Mouse (Mus musculus): ENCODE measurements around the gene Ptgfrn. TPM values are rescaled to one million over a fixed set of nuclear protein-coding genes. Genes with fewer than 3 reads are reported as not detected.

Ptgfrn gene
- polyA plus RNA-seq, 1 experiment from 2014 or later: 4.7 TPM

DNA sequence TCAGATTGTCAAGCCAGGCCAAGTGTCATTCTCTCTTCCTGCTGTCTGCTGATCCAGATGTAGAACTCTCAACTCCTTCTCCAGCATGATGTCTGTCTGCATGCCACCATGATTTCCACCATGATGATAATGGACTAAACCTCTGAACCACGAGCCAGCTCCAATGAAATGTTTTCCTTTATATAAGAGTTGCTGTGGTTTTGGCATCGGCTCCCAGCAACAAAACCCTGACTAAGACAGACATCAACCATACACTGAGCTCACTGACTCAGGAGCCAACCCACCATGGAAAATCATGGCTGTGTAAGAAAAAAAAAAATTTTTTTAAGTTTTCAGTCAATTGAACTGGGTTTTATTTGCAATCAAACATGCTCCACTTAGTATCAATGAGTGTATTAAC, 17.7 kb upstream of the Ptgfrn start:
- no peak overlapping the region for H3K4me3 ChIP-seq (ENCODE audit: low read length)
- H3K4me2 ChIP-seq (replicated peaks; ENCODE audit: low read depth, low read length): no peak overlapping the region
- no peaks in the 10 kb centered on the region for H3K36me3 ChIP-seq (ENCODE audit: control insufficient read depth, insufficient read depth, low read length)
- WGBS: 77% methylated on average over 2 of the region's 2 CpGs
- no peaks in the 10 kb centered on the region for H3K9me3 ChIP-seq (ENCODE audit: control insufficient read depth, low read length)
- H3K4me1 ChIP-seq (ENCODE audit: control insufficient read depth, insufficient read depth, low read length): peaks cover 4% of the 10 kb centered on the region; the same call in 1 of the 2 replicates
- no peak for ATAC-seq (ENCODE audit: low FRiP score, low TSS enrichment)
- H3K27ac ChIP-seq (ENCODE audit: low read depth, low read length): no peak overlapping the region
- no peak overlapping the region for H3K9ac ChIP-seq (ENCODE audit: low read depth, low read length)
- no peaks in the 10 kb centered on the region for H3K27me3 ChIP-seq (ENCODE audit: control insufficient read depth, insufficient read depth, low read length)

DNA sequence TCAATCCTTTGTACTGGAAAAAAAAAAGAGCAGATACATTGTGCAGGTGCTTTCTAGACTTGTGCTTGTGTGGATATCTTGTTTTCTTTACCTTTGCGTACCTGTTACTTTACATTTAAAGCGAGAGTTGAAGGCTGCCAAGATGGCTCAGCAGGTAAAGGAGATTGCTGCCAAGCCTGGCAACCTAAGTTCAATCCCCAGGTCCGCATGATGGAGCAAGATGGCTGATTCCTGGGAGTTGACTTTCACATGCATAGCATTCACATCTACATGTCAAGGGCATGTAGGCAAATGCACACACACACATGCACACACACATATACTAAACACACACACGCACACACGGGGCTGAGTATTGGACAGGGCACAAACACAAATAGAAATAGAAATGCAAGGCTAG, 14.6 kb upstream of the Ptgfrn start:
- Histone ChIP-seq H3K4me1 (ENCODE audit: control insufficient read depth, insufficient read depth, low read length) (no peaks in the 10 kb centered on the region), H3K9me3 (ENCODE audit: control insufficient read depth, low read length) (no peaks in the 10 kb centered on the region), H3K4me3 (ENCODE audit: low read length) (no peak overlapping the region), H3K9ac (ENCODE audit: low read depth, low read length) (no peak overlapping the region), H3K4me2 (replicated peaks; ENCODE audit: low read depth, low read length) (no peak overlapping the region), H3K27ac (ENCODE audit: low read depth, low read length) (no peak overlapping the region), H3K36me3 (ENCODE audit: control insufficient read depth, insufficient read depth, low read length) (no peaks in the 10 kb centered on the region), H3K27me3 (ENCODE audit: control insufficient read depth, insufficient read depth, low read length) (no peaks in the 10 kb centered on the region)
- no peak for ATAC-seq (ENCODE audit: low FRiP score, low TSS enrichment)
- WGBS: 96% methylated on average over 5 of the region's 5 CpGs

DNA sequence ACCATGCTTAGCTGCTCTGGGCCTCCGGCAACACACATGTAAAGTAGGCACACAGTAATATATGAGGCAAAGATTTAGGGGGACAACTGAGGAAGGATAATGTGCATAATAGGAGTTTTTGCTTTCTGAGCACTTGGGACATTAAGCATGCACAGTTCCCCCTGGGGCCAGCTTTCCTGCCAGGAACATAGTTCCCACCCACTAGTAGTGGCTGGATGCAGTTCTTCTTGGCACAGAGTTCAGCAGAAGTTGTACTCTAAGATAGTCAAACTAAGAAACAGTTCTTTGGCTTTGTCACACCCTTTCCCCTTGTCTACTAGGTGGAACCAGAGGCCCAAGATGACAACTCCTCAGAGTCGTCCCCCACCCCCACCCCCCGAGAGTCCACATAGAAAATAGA, 12.4 kb upstream of the Ptgfrn start:
- H3K4me3 ChIP-seq (ENCODE audit: low read length): no peak overlapping the region
- WGBS: 84% methylated on average over 3 of the region's 3 CpGs
- H3K4me2 ChIP-seq (replicated peaks; ENCODE audit: low read depth, low read length): no peak overlapping the region
- H3K4me1 ChIP-seq (ENCODE audit: control insufficient read depth, insufficient read depth, low read length): no peaks in the 10 kb centered on the region
- no peak for ATAC-seq (ENCODE audit: low FRiP score, low TSS enrichment)
- no peaks in the 10 kb centered on the region for H3K27me3 ChIP-seq (ENCODE audit: control insufficient read depth, insufficient read depth, low read length)
- H3K36me3 ChIP-seq (ENCODE audit: control insufficient read depth, insufficient read depth, low read length): no peaks in the 10 kb centered on the region
- H3K9ac ChIP-seq (ENCODE audit: low read depth, low read length): no peak overlapping the region
- 0 out of 2 replicates have a peak, but pooled peaks cover 2% of the 10 kb centered on the region for H3K9me3 ChIP-seq (ENCODE audit: control insufficient read depth, low read length)
- no peak overlapping the region for H3K27ac ChIP-seq (ENCODE audit: low read depth, low read length)

DNA sequence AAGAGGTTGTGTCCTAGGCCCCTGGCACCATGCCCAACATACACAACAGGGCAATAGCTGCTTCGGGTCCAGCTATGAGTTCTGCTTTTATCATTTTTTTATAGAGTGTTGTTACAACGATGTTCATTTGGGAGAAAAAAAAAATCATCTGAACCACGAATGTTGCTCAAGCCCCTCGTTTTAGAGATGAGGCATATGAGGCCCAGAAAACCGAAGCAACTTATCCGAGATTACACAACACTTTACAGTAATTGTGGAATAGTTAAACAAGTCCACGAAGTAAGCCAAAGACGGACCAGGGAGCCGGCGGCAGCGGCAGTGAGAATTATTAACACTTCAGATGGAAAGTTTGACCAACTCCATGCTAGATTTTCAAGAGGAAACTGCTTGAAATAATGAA, 7.7 kb upstream of the Ptgfrn start:
- Histone ChIP-seq H3K4me2 (replicated peaks; ENCODE audit: low read depth, low read length) (no peak overlapping the region), H3K27me3 (ENCODE audit: control insufficient read depth, insufficient read depth, low read length) (no peaks in the 10 kb centered on the region), H3K9me3 (ENCODE audit: control insufficient read depth, low read length) (0 out of 2 replicates have a peak, but pooled peaks cover 2% of the 10 kb centered on the region), H3K9ac (ENCODE audit: low read depth, low read length) (no peak overlapping the region), H3K4me1 (ENCODE audit: control insufficient read depth, insufficient read depth, low read length) (peaks cover 4% of the 10 kb centered on the region; the same call in 1 of the 2 replicates), H3K4me3 (ENCODE audit: low read length) (no peak overlapping the region), H3K36me3 (ENCODE audit: control insufficient read depth, insufficient read depth, low read length) (no peaks in the 10 kb centered on the region), H3K27ac (ENCODE audit: low read depth, low read length) (no peak overlapping the region)
- 93% methylated on average over 11 of the region's 11 CpGs for WGBS
- ATAC-seq (ENCODE audit: low FRiP score, low TSS enrichment): no peak

DNA sequence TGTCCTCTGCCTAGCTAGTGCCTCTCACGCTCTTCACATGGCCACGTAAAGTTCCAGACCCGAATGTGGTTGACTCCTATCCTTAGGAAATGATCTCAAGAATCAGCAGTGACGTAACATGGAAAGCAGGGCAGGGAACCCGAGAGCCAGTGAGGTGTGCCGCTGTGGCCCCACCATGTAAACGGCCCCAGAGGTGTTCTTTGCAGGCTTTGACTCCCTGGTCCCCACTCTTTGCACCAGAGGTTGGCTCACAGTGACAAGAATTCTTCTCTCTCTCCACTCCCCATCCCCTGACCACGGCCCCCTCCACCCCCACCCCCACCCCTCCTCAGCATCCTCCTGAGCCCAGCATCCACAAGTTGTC, 7.3 kb upstream of the Ptgfrn start:
- H3K27me3 ChIP-seq (ENCODE audit: control insufficient read depth, insufficient read depth, low read length): no peaks in the 10 kb centered on the region
- no peak for ATAC-seq (ENCODE audit: low FRiP score, low TSS enrichment)
- no peak overlapping the region for H3K4me2 ChIP-seq (replicated peaks; ENCODE audit: low read depth, low read length)
- WGBS: 86% methylated on average over 8 of the region's 8 CpGs
- H3K27ac ChIP-seq (ENCODE audit: low read depth, low read length): no peak overlapping the region
- H3K9me3 ChIP-seq (ENCODE audit: control insufficient read depth, low read length): 0 out of 2 replicates have a peak, but pooled peaks cover 2% of the 10 kb centered on the region
- H3K4me3 ChIP-seq (ENCODE audit: low read length): no peak overlapping the region
- H3K36me3 ChIP-seq (ENCODE audit: control insufficient read depth, insufficient read depth, low read length): no peaks in the 10 kb centered on the region
- H3K4me1 ChIP-seq (ENCODE audit: control insufficient read depth, insufficient read depth, low read length): peaks cover 4% of the 10 kb centered on the region; the same call in 1 of the 2 replicates
- H3K9ac ChIP-seq (ENCODE audit: low read depth, low read length): no peak overlapping the region

DNA sequence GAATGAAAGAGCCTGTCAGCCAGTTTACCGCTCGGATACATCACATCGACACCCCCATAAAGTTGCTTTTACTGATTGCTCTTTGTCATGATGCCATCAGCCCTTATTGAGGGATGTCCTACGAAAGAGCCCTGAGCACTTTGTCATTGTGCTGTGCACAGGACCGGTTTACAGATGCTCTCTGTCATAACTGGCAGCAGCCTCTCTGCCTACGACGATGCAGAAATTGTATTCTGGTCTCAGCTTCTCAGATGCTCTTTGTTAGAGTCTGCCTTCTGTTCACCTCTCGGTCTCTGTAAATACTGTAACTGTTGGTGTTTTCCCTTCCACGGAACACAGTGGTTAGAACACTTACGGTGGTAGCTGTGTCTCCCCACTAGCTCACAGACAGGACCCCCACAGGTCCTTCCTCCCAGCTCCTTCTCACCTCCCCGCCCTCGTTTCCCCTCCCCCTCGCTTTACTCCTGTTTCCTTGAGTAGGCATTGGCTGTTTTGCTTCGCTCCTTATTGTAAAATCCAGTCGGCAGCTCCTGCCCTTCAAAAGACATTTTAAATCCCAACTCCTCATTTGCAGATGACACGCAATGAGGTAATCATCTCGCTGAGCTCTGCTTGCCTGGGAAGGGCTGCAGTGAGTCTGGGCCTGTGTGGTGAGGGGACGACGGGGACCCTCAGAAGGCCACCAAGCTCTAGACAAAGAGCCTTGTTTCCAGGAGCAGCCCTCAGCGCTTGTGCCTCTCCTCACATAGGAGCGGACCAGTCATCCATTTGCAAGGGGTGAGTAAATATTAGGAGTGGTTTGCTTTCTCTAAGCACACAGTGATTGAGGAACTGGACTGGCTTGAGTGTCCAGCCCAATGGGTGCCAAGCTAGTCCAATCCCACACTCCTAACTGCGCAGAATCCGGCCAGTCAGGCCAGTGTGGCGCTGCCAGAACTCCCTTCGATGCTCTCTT, 6.6 kb upstream of the Ptgfrn start:
- Histone ChIP-seq H3K4me1 (ENCODE audit: control insufficient read depth, insufficient read depth, low read length) (peaks cover 4% of the 10 kb centered on the region; the same call in 1 of the 2 replicates), H3K27ac (ENCODE audit: low read depth, low read length) (no peak overlapping the region), H3K4me2 (replicated peaks; ENCODE audit: low read depth, low read length) (no peak overlapping the region; the same call in 1 of the 2 replicates), H3K9me3 (ENCODE audit: control insufficient read depth, low read length) (0 out of 2 replicates have a peak, but pooled peaks cover 2% of the 10 kb centered on the region), H3K27me3 (ENCODE audit: control insufficient read depth, insufficient read depth, low read length) (no peaks in the 10 kb centered on the region), H3K9ac (ENCODE audit: low read depth, low read length) (peak overlapping the region; percentile 9; the same call in 1 of the 2 replicates), H3K36me3 (ENCODE audit: control insufficient read depth, insufficient read depth, low read length) (no peaks in the 10 kb centered on the region), H3K4me3 (ENCODE audit: low read length) (no peak overlapping the region)
- 0 out of 2 replicates have a peak, but pooled peaks have one; percentile 57 for ATAC-seq (ENCODE audit: low FRiP score, low TSS enrichment)
- WGBS: 46% methylated on average over 25 of the region's 25 CpGs

DNA sequence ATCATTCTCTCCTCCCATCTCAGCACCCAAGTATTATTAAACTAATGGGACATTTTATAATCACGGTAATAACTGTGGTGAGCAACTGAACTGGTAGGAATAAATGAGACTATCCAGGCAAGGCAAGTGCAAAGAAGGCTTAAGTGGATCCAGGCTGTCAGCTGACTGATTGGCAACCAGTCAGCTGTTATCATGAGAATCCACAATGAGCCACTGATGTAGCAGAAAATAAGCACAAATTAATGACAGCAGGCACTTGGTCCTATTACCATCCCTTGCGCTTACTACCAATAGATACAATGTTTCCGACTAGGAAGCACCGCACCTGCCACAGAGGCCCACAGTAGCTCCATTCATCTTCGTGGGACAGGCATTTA, 2.4 kb upstream of the Ptgfrn start:
- Histone ChIP-seq H3K4me3 (ENCODE audit: low read length) (no peak overlapping the region), H3K27ac (ENCODE audit: low read depth, low read length) (no peak overlapping the region), H3K36me3 (ENCODE audit: control insufficient read depth, insufficient read depth, low read length) (no peaks in the 10 kb centered on the region), H3K4me2 (replicated peaks; ENCODE audit: low read depth, low read length) (no peak overlapping the region), H3K27me3 (ENCODE audit: control insufficient read depth, insufficient read depth, low read length) (no peaks in the 10 kb centered on the region), H3K9me3 (ENCODE audit: control insufficient read depth, low read length) (no peaks in the 10 kb centered on the region), H3K9ac (ENCODE audit: low read depth, low read length) (no peak overlapping the region), H3K4me1 (ENCODE audit: control insufficient read depth, insufficient read depth, low read length) (peaks cover 23% of the 10 kb centered on the region; the same call in 1 of the 2 replicates)
- 88% methylated on average over 5 of the region's 5 CpGs for WGBS
- no peak for ATAC-seq (ENCODE audit: low FRiP score, low TSS enrichment)

DNA sequence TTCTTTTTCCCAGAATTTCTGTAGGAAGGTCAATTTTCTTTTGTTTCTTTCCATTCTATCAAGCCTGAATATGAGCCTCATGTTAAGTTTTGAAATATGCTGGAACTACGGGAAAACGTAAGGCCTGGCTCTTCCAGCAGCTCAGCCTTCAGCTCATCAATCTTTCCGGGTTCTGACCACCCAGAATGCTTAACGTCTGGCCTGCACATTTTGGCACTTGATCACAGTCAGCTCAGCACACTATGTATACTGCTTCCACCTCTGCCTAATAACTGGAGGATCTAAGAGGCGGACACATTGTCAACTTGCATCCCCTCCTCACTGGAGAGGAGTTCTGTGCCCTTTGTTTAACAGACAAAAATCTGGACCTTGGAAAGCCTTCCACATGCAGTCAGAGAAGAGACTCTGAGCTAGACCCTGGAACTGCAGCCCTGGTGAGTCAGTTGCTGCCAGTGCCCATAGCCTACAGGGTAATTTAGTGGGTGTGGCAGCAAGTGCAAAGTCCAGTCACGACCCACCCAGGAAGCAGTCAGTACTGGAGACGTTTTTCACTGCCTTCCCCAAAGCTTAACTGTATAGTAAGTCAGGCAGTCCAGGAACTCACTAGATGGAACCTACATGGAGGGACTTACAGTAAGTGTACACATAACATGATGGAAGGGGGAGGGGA, 1.9 kb upstream of the Ptgfrn start:
- H3K9me3 ChIP-seq (ENCODE audit: control insufficient read depth, low read length): no peaks in the 10 kb centered on the region
- H3K4me2 ChIP-seq (replicated peaks; ENCODE audit: low read depth, low read length): no peak overlapping the region
- no peak overlapping the region for H3K9ac ChIP-seq (ENCODE audit: low read depth, low read length)
- H3K27ac ChIP-seq (ENCODE audit: low read depth, low read length): no peak overlapping the region; the same call in 1 of the 2 replicates
- WGBS: 27% methylated on average over 7 of the region's 7 CpGs
- H3K4me1 ChIP-seq (ENCODE audit: control insufficient read depth, insufficient read depth, low read length): peaks cover 23% of the 10 kb centered on the region; the same call in 1 of the 2 replicates
- H3K36me3 ChIP-seq (ENCODE audit: control insufficient read depth, insufficient read depth, low read length): no peaks in the 10 kb centered on the region
- H3K27me3 ChIP-seq (ENCODE audit: control insufficient read depth, insufficient read depth, low read length): no peaks in the 10 kb centered on the region
- no peak for ATAC-seq (ENCODE audit: low FRiP score, low TSS enrichment)
- H3K4me3 ChIP-seq (ENCODE audit: low read length): no peak overlapping the region

DNA sequence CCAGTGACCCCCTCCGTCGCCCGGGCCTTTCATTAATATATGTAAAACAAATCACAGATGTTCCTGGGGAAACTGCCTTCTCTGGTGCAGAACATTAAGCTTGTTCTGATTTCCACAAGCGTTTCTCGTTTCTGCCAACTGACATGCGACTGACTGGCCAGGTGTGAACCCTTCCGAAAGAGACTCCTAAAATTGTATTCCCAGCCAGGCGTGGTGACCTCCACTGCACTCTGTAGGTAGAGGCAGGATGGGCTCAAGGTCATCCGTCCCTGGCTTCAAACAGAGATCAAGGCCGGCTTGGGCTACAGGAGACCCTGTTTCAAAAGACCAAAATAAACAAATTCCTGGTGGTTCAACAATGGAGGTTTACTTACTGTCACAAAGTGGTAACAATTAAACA, 1.2 kb upstream of the Ptgfrn start:
- Histone ChIP-seq H3K4me3 (ENCODE audit: low read length) (no peak overlapping the region), H3K4me2 (replicated peaks; ENCODE audit: low read depth, low read length) (no peak overlapping the region), H3K4me1 (ENCODE audit: control insufficient read depth, insufficient read depth, low read length) (peaks cover 19% of the 10 kb centered on the region; the same call in 1 of the 2 replicates), H3K27me3 (ENCODE audit: control insufficient read depth, insufficient read depth, low read length) (no peaks in the 10 kb centered on the region), H3K27ac (ENCODE audit: low read depth, low read length) (no peak overlapping the region), H3K9ac (ENCODE audit: low read depth, low read length) (no peak overlapping the region), H3K9me3 (ENCODE audit: control insufficient read depth, low read length) (no peaks in the 10 kb centered on the region), H3K36me3 (ENCODE audit: control insufficient read depth, insufficient read depth, low read length) (no peaks in the 10 kb centered on the region)
- 43% methylated on average over 10 of the region's 10 CpGs for WGBS
- ATAC-seq (ENCODE audit: low FRiP score, low TSS enrichment): no peak
